Mouse (Mus musculus) megakaryocyte, embryonic 14.5 days (primary cell): ENCODE results near the gene Ripor3.

Source experiments
- FLI1 ChIP-seq: IDR thresholded peaks from 2 replicates; pipeline ENCODE4 v1.6.1; 2012; ENCODE audit warnings: low read length, inconsistent platforms, mixed read lengths
- GATA1 ChIP-seq: IDR thresholded peaks from 3 replicates; pipeline ENCODE4 v1.6.1; 2012; ENCODE audit warnings: mixed read lengths, low read length, inconsistent platforms, borderline replicate concordance

- TF ChIP-seq GATA1 = no peak
- TF ChIP-seq FLI1 = no peak
Measured at GRCm38 (mm10) chr2:168031842-168032241, 21.4 kb upstream of the Ripor3 start.
